Mouse (Mus musculus) cerebellum, adult 8-10 months (tissue): ENCODE results near the gene Hvcn1.
"Not testable (repeated sequence)": the region's sequence is repeated elsewhere in the genome, so short reads cannot be mapped to it uniquely, and the experiment has no call there.

Source experiments
- DNase-seq: peaks from one replicate; pipeline ENCODE4 v3.0.0; 2022

Hvcn1 gene

GRCm38 (mm10) chr5:122204180-122204579 lies 2.4 kb upstream of the Hvcn1 start:
- no peak for DNase-seq

- DNase-seq: no peak
Observed at GRCm38 (mm10) chr5:122208909-122209308, 2.3 kb downstream of the Hvcn1 start.

DNA sequence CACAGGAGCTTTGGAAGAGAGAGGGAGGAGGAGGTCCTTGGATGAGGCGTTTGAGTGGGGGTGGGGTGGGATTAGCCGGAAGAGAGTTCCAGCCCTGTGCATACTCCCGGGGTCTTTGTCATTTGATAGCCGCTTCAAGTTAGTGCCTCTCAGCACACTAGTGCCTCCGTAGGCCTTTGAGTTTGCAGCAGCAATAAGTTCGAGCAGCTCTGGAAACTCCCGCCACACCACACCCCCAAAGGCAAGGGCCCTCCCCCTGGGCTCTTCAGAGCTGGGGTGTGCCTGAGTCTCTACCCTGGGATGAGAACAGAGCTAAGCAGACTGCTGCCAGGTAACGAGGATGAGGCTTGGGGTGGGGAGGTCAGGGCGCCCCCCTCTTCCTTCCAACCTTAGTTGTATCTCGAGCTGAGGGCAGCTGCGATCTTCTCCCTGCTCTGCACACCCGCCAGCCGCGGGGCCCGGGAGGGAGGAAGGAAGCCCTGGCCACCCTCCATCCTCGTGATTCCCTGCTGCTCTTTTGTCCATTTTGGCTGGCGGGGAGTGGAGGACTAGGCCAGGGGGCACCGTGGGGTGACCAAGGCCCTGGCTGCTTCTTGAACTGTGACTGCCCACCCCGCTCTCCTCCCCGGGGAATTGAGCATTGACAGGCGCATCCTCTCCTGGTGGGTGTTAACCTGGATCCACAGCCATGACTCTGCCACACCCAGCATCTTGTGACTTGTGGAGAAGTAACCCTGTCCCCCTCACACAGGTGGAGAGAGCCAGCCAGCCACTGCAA lies 3.2 kb downstream of the Hvcn1 start:
- no peak for DNase-seq

- no peak for DNase-seq
Observed at GRCm38 (mm10) chr5:122210890-122211289, 4.3 kb downstream of the Hvcn1 start.

DNA sequence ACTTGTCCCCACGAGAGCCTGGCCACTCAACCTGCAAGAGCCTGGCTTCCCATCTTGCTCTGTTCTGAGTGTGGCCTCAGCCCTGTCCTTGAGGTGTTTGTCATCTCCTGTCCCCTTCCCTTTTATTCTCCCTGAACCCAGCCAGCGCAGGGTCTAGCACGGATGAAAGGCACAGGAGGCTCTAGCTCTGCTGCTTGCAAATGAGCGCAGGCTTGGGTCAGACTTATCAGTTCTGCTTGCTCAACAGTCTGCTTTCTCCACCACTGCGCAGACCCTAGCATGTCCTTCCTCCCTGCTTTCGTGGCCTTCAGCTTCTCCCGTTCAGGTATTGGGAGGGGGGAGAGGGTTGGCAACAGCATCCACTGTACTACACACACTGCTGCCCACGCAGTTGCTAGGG lies 5.5 kb downstream of the Hvcn1 start:
- DNase-seq: no peak

GRCm38 (mm10) chr5:122212820-122213219 lies 6.2 kb downstream of the Hvcn1 start:
- DNase-seq: not testable (repeated sequence)

DNA sequence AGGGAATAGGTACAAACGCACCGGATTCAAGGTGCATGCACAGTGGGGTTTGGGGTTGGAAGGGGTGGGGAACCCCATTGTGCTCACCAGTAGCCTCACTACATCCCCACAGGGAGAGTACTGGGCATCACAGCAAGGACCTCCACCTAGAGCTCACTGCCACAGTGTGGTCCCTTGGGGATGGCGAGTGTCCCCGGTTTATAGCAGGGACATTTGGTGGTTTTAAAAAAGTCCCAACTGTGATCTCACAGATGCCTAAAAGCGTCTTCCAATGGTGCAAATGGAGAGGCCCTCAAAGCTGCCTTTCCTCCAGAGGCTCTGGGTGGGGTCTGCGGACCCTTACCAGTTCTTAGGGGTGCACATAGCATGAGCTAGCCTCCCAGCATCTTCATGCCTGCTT lies 7.3 kb downstream of the Hvcn1 start:
- no peak for DNase-seq

DNA sequence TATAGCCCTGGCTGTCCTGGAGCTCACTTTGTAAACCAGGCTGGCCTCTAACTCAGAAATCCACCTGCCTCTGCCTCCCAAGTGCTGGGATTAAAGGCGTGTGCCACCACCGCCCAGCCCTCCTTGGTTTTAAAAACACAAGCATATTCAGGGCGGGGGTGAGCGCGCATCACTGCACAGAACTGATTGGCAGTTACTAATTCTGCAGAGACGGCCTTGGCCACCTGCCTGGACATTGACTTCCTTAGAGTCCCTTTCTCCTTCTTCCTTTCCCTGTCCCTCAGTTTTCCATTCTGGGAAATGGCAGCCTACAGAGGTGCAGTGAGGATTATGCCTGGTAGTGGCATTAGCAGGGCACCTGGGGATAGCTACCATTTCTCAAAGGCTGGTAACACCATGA lies 11.0 kb downstream of the Hvcn1 start:
- no peak for DNase-seq

GRCm38 (mm10) chr5:122218109-122218905 lies 11.7 kb downstream of the Hvcn1 start:
- DNase-seq: no peak

- no peak for DNase-seq
Observed at GRCm38 (mm10) chr5:122218928-122219327, 12.3 kb downstream of the Hvcn1 start.

GRCm38 (mm10) chr5:122219655-122220629 lies 13.3 kb downstream of the Hvcn1 start:
- DNase-seq: no peak

- no peak for DNase-seq
Observed at GRCm38 (mm10) chr5:122221085-122221484, 14.5 kb downstream of the Hvcn1 start.

DNA sequence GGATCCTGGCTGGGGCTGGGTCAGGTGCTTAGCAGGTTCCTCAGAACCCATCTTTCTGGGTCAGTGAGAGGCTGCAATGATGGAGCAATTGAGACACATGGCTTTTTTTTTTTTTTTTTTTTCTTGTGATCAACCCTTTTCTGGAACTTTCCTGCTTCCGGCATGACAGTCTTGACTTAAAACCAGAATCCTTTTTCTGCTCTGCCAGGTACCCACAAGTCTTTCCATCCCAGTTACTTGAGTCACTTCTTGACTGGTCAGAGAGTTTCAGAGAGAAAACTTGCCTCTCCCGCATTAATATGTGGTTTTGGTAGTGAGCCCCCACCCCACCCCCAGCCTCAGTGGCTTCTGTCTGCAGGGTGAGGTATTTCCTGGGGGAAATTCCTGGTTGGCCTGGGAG lies 17.7 kb downstream of the Hvcn1 start:
- no peak for DNase-seq

- DNase-seq: no peak
Observed at GRCm38 (mm10) chr5:122228271-122228765, 21.7 kb downstream of the Hvcn1 start.

GRCm38 (mm10) chr5:122228772-122229171 lies 22.2 kb downstream of the Hvcn1 start:
- no peak for DNase-seq

DNA sequence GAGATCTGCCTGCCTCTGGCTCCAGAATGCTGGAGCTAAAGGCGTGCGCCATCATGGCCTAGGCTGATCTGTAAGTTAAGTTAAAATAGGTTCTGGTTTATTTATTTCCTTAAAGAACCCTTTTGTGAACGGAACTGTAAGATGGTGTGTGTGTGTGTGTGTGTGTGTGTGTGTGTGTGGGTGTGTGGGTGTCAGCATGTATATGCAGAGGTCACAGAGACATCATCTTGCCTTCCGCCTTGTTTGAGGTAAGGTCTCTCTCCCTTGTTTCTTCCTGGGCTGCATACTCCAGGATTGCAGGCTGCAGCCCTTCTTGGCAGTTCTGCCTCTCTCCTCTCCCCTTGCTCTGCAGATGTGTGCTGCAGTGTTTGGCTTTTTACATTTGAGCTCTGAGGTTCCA lies 24.2 kb downstream of the Hvcn1 start:
- DNase-seq: no peak

GRCm38 (mm10) chr5:122231431-122231830 lies 24.8 kb downstream of the Hvcn1 start:
- no peak for DNase-seq

DNA sequence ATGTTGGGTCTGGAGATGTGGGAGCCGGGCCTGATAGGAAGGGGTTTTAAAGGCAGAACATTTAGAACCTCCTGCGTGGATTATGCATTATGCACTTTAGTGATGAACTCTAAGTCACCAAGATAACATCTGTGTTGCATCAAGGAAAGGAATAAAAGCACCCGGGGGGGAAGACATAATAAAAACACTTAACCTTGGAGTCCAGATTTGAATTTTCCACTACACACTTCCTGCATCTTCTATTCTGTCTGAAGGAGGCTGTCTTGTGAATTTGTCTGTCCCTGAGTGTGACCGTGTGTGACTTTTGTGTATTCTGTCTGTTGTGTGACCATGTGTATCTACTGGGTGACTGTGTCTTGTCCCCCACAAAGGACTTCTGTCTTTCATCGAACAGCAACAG lies 25.4 kb downstream of the Hvcn1 start:
- no peak for DNase-seq

- DNase-seq: no peak
Observed at GRCm38 (mm10) chr5:122233077-122233581, 26.5 kb downstream of the Hvcn1 start.

DNA sequence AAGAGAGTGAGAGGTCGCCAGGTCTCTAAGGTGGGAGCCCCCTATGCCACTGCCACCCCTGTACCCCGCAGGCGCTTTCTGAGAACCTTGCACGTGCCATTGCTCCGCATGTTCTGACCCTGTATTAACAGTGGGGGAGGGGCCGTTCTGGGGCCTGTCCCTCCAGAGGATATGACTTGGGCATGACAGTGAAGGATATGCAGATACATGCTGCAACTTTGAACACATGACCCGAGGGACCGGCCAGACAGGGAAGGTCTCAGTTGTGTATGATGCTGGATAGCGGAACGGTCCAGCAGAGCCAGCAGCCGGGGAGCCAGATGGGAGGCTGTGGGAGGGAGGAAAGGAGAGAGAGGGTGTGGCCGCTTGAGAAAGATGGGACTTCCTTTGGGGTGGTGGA lies 27.1 kb downstream of the Hvcn1 start:
- DNase-seq: no peak

GRCm38 (mm10) chr5:122234319-122235195 lies 28.0 kb downstream of the Hvcn1 start:
- no peak for DNase-seq
